Mouse (Mus musculus): Measurements from ENCODE around the gene Tmem145.

- TF ChIP-seq POLR2A (IDR thresholded peaks at IDR 0.05; ENCODE audit: borderline replicate concordance, control insufficient read depth, low read depth, low read length) (no peak), CTCF (IDR thresholded peaks at IDR 0.05; ENCODE audit: control insufficient read depth, insufficient read depth, low read length) (no peak)
Measured at GRCm38 (mm10) chr7:25326233-25326632, 20.3 kb downstream of the Tmem145 start.
